Mouse (Mus musculus) G1E (cell line): ENCODE data around the gene Zcchc17.

Experiments used
- CTCF ChIP-seq: IDR thresholded peaks from 2 replicates; pipeline ENCODE4 v1.5.1; 2012; ENCODE audit warnings: low read depth, low read length, inconsistent platforms, mixed read lengths
- GATA1 ChIP-seq: IDR thresholded peaks from 2 replicates; pipeline ENCODE4 v1.6.1; 2012; ENCODE audit warnings: borderline replicate concordance, low read length, inconsistent platforms, mixed read lengths
- GATA2 ChIP-seq: IDR thresholded peaks from 2 replicates; pipeline ENCODE4 v1.6.1; 2012; ENCODE audit warnings: low read depth, low read length, inconsistent platforms, borderline replicate concordance
- POLR2AphosphoS5 ChIP-seq: IDR thresholded peaks from 2 replicates; pipeline ENCODE4 v1.6.1; 2012; ENCODE audit warnings: low read depth, low read length, inconsistent platforms; ENCODE audit not compliant: insufficient replicate concordance
- TAL1 ChIP-seq: conservative IDR thresholded peaks from 2 replicates; pipeline ENCODE4 v1.6.1; 2012; ENCODE audit warnings: low read depth, low read length, inconsistent platforms, mixed read lengths

- TF ChIP-seq GATA1 (no peak), CTCF (no peak), TAL1 (no peak), POLR2AphosphoS5 (no peak), GATA2 (no peak)
Measured at GRCm38 (mm10) chr4:130267069-130267468, 92.7 kb downstream of the Zcchc17 start.
